11 mouse cellular contexts compared by ENCODE assay signal in the genomic region with DNA sequence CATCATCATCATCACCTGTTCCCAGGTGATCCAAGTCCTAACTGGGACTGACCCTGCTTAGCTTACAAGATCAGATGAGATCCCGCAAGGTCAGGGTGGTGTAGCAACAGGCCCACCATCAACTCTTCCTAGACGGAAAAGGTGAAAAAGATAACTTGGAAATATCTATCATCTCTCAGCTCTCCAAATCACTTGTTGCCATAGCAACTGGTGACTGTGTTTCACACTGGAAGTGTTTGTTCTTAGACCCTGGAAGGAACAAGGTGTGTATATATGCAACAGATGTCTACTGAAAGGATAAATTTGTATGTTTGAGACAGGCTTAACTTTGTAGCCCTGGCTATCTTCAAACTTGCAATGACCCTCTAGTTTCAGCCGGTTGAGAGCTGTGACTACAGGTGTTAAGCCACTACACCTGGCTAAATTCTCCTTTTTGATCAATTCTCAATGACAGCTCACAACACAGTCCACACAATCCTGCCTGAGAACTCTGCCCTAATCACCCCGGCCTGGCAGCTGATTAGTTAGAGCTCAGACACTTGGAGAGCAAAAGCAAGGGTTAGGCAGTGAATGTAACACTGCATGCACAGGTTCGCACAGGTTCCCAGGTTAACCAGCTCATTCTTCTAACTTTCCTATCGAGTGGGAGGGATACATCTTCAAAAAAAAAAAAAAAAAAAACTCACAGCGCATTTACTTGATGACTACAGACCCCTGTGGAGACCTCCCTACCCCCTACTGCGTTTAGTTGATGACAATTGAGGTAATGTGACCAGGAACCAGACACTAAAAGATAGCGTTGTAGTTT. TPM values are rescaled to one million over a fixed set of nuclear protein-coding genes. Genes with fewer than 3 reads are reported as not detected.
DNase-seq lines count a peak whose midpoint lies in the region; ATAC-seq and TF ChIP-seq lines count a peak whose summit lies in the region.
"Had no signal": no experiment of that assay in that cellular context is flagged by ENCODE, and none has a peak within 500 bp of the region (broad histone marks: within the 10 kb centered on the region; RNA-seq: fewer than 3 reads in every experiment).

No protein-coding gene starts in this region.

- no peak for ATAC-seq in kidney, postnatal 0 days (replicated peaks; ENCODE audit: low FRiP score, low read depth)
- no peak for ATAC-seq in kidney, embryonic 14.5 days (ENCODE audit: low FRiP score, low TSS enrichment)
- no peak for ATAC-seq in liver, embryonic 15.5 days (ENCODE audit: insufficient read depth)

- in situ Hi-C loops in ES-E14 (cut with MboI; ENCODE audit: low sequenced_read_pairs in 2 of 2, unreplicated experiment in 2 of 2): no loop called here

- H3K4me1 ChIP-seq in kidney, postnatal 0 days (replicated peaks; ENCODE audit: insufficient read depth, low read length): no peaks in the 10 kb centered on the region
- H3K4me1 ChIP-seq in kidney, embryonic 14.5 days (ENCODE audit: control insufficient read depth, insufficient read depth, low read length): peaks cover 12% of the 10 kb centered on the region; the same call in 1 of the 2 replicates
- H3K4me1 ChIP-seq in ES-E14 (ENCODE audit: control insufficient read depth in 2 of 2, insufficient read depth in 2 of 2, low read length in 2 of 2, poor library complexity in 1 of 2): peaks cover 6 to 29% of the 10 kb centered on the region in 2 experiments; a peak in 3 of 4 replicates
- peaks cover 62% of the 10 kb centered on the region for H3K4me1 ChIP-seq in bone marrow macrophage, adult 2 months (ENCODE audit: control insufficient read depth, insufficient read depth, low read length)
- H3K4me1 ChIP-seq in liver, embryonic 15.5 days (replicated peaks): peaks cover 66% of the 10 kb centered on the region

- WGBS in kidney, postnatal 0 days: 39% methylated on average over 9 of the region's 9 CpGs
- 36% methylated on average over 9 of the region's 9 CpGs for WGBS in kidney, embryonic 14.5 days
- WGBS in liver, embryonic 15.5 days (ENCODE audit: insufficient replicate concordance): 21% methylated on average over 9 of the region's 9 CpGs

- H3K27me3 ChIP-seq in kidney, postnatal 0 days (ENCODE audit: insufficient read depth, low read length): no peaks in the 10 kb centered on the region
- H3K27me3 ChIP-seq in kidney, embryonic 14.5 days (ENCODE audit: control insufficient read depth, insufficient read depth, low read length): no peaks in the 10 kb centered on the region
- no peaks in the 10 kb centered on the region for H3K27me3 ChIP-seq in liver, embryonic 15.5 days

- peak overlapping the region; percentile 42; the same call in 1 of the 2 replicates for H3K27ac ChIP-seq in kidney, postnatal 0 days
- no peak overlapping the region for H3K27ac ChIP-seq in kidney, embryonic 14.5 days (ENCODE audit: low read depth, low read length)
- no peak overlapping the region for H3K27ac ChIP-seq in ES-E14 (ENCODE audit: insufficient read depth, low read depth, low read length, poor library complexity, severe bottlenecking)
- peak overlapping the region; percentile 77 for H3K27ac ChIP-seq in bone marrow macrophage, adult 2 months (ENCODE audit: insufficient read depth, low read depth, low read length)
- peak overlapping the region; percentile 26 for H3K27ac ChIP-seq in liver, embryonic 15.5 days (replicated peaks)
- H3K27ac ChIP-seq: hindbrain, embryonic 14.5 days had no signal

- no peaks in the 10 kb centered on the region for H3K36me3 ChIP-seq in kidney, postnatal 0 days (ENCODE audit: insufficient read depth, low read length)
- no peaks in the 10 kb centered on the region for H3K36me3 ChIP-seq in kidney, embryonic 14.5 days (ENCODE audit: control insufficient read depth, insufficient read depth, low read length)
- H3K36me3 ChIP-seq in ES-E14 (ENCODE audit: control insufficient read depth, insufficient read depth, low read length, poor library complexity, severe bottlenecking): no peaks in the 10 kb centered on the region; the same call in 1 of the 2 replicates
- no peaks in the 10 kb centered on the region for H3K36me3 ChIP-seq in liver, embryonic 15.5 days (replicated peaks)

- TF ChIP-seq POLR2A in bone marrow macrophage, adult 2 months (IDR thresholded peaks at IDR 0.05; ENCODE audit: borderline replicate concordance, low read depth, low read length): no peak

- no peaks in the 10 kb centered on the region for H3K9me3 ChIP-seq in kidney, postnatal 0 days (replicated peaks; ENCODE audit: low read length)
- no peaks in the 10 kb centered on the region for H3K9me3 ChIP-seq in kidney, embryonic 14.5 days (ENCODE audit: control insufficient read depth, low read length)
- no peaks in the 10 kb centered on the region for H3K9me3 ChIP-seq in ES-E14 (ENCODE audit: control insufficient read depth, insufficient read depth, low read depth, low read length)
- H3K9me3 ChIP-seq in liver, embryonic 15.5 days (replicated peaks): no peaks in the 10 kb centered on the region

- no peak overlapping the region for H3K4me2 ChIP-seq in kidney, postnatal 0 days (ENCODE audit: low read length)
- H3K4me2 ChIP-seq in kidney, embryonic 14.5 days (replicated peaks; ENCODE audit: low read depth, low read length): no peak overlapping the region
- peak overlapping the region; percentile 31 for H3K4me2 ChIP-seq in liver, embryonic 15.5 days
- H3K4me2 ChIP-seq: hindbrain, embryonic 14.5 days had no signal

- H3K9ac ChIP-seq in kidney, postnatal 0 days (ENCODE audit: low read depth, low read length): no peak overlapping the region
- H3K9ac ChIP-seq in kidney, embryonic 14.5 days (ENCODE audit: low read depth, low read length): no peak overlapping the region
- H3K9ac ChIP-seq in ES-E14 (ENCODE audit: insufficient read depth, low read depth, low read length, poor library complexity, severe bottlenecking): no peak overlapping the region
- H3K9ac ChIP-seq in liver, embryonic 15.5 days: no peak overlapping the region
- H3K9ac ChIP-seq: hindbrain, embryonic 14.5 days had no signal

- no peak for TF ChIP-seq CTCF in kidney, postnatal 0 days (IDR thresholded peaks at IDR 0.05; ENCODE audit: low read depth)
- no peak for TF ChIP-seq CTCF in bone marrow macrophage, adult 2 months (IDR thresholded peaks at IDR 0.05; ENCODE audit: low read depth, low read length)

- no peak overlapping the region for H3K4me3 ChIP-seq in kidney, postnatal 0 days (replicated peaks; ENCODE audit: low read depth, low read length)
- no peak overlapping the region for H3K4me3 ChIP-seq in kidney, embryonic 14.5 days (ENCODE audit: low read length)
- H3K4me3 ChIP-seq in ES-E14 (ENCODE audit: insufficient read depth in 1 of 2, low read depth in 1 of 2, low read length in 2 of 2, poor library complexity in 1 of 2, severe bottlenecking in 1 of 2): no peak overlapping the region
- peak overlapping the region; percentile 44 for H3K4me3 ChIP-seq in bone marrow macrophage, adult 2 months (ENCODE audit: insufficient read depth, low read length)
- peak overlapping the region; percentile 3; the same call in 1 of the 2 replicates for H3K4me3 ChIP-seq in liver, embryonic 15.5 days (replicated peaks)

- DNase-seq in kidney, postnatal 0 days (ENCODE audit: low spot score): no peak
- no peak for DNase-seq in ES-E14 (ENCODE audit: low read depth, low spot score)
- no peak for DNase-seq in right cerebral cortex, postnatal 14 days
- DNase-seq in right cerebral cortex, adult 18-20 months: no peak
- DNase-seq: adrenal gland, adult 2 months; cerebellum, adult 8-10 months; gastrocnemius, postnatal 10 days had no signal

TF ChIP-seq in ES-E14, 5 proteins besides CTCF, POLR2A, EP300 and RAD21:
- TF ChIP-seq ZNF384 (IDR thresholded peaks at IDR 0.05; ENCODE audit: low read depth, low read length) (peak; percentile 56), HCFC1 (IDR thresholded peaks at IDR 0.05; ENCODE audit: borderline replicate concordance, insufficient read depth, low read length) (no peak), CHD2 (IDR thresholded peaks at IDR 0.05; ENCODE audit: low read depth, low read length) (no peak), MAFK (IDR thresholded peaks at IDR 0.05; ENCODE audit: insufficient read depth, low read depth, low read length) (no peak), ZC3H11A (IDR thresholded peaks at IDR 0.05; ENCODE audit: borderline replicate concordance, low read depth, low read length) (no peak)

RNA-seq across cellular contexts. Expression of gene Bin2, which starts 3.7 kb away (rescaled TPM):
- 0.93 and 0.97 TPM in 2 replicates for polyA plus RNA-seq in kidney, postnatal 0 days (2015; fragmentation: Nextera tagmentation; extraction: Ambion mirVana)
- 2.1 and 2.4 TPM in 2 replicates for polyA plus RNA-seq in kidney, embryonic 14.5 days (2014; fragmentation: Nextera tagmentation; extraction: Ambion mirVana)
- total RNA-seq in ES-E14 (2012; rRNA removed): 7.9 and 12.5 TPM in 2 replicates
- 132 and 135 TPM in 2 replicates for polyA plus RNA-seq in bone marrow macrophage, adult 2 months (2012; ENCODE audit: insufficient read depth, insufficient read length, missing spikeins)
- polyA plus RNA-seq in liver, embryonic 15.5 days (2015; fragmentation: Nextera tagmentation; extraction: Ambion mirVana): 18.2 and 22.2 TPM in 2 replicates

RNA-seq across cellular contexts. Expression of gene Cela1, which starts 22.1 kb away (rescaled TPM):
- polyA plus RNA-seq in kidney, postnatal 0 days (2015; fragmentation: Nextera tagmentation; extraction: Ambion mirVana): 50.5 and 58.6 TPM in 2 replicates
- polyA plus RNA-seq in kidney, embryonic 14.5 days (2014; fragmentation: Nextera tagmentation; extraction: Ambion mirVana): 9.4 and 9.9 TPM in 2 replicates
- total RNA-seq in ES-E14 (2012; rRNA removed): 2.4 and 3.3 TPM in 2 replicates
- polyA plus RNA-seq in bone marrow macrophage, adult 2 months (2012; ENCODE audit: insufficient read depth, insufficient read length, missing spikeins): 4.9 and 5.1 TPM in 2 replicates
- polyA plus RNA-seq in liver, embryonic 15.5 days (2015; fragmentation: Nextera tagmentation; extraction: Ambion mirVana): 17.0 and 22.6 TPM in 2 replicates

RNA-seq across cellular contexts. Expression of gene Smagp, which starts 28.9 kb away (rescaled TPM):
- polyA plus RNA-seq in kidney, postnatal 0 days (2015; fragmentation: Nextera tagmentation; extraction: Ambion mirVana): 83.7 and 92.0 TPM in 2 replicates
- polyA plus RNA-seq in kidney, embryonic 14.5 days (2014; fragmentation: Nextera tagmentation; extraction: Ambion mirVana): 26.4 and 28.4 TPM in 2 replicates
- total RNA-seq in ES-E14 (2012; rRNA removed): 20.0 and 27.3 TPM in 2 replicates
- 94.1 and 103 TPM in 2 replicates for polyA plus RNA-seq in bone marrow macrophage, adult 2 months (2012; ENCODE audit: insufficient read depth, insufficient read length, missing spikeins)
- 9.3 and 10.8 TPM in 2 replicates for polyA plus RNA-seq in liver, embryonic 15.5 days (2015; fragmentation: Nextera tagmentation; extraction: Ambion mirVana)

RNA-seq across cellular contexts. Expression of gene Dazap2, which starts 50.5 kb away (rescaled TPM):
- 327 and 349 TPM in 2 replicates for polyA plus RNA-seq in kidney, postnatal 0 days (2015; fragmentation: Nextera tagmentation; extraction: Ambion mirVana)
- polyA plus RNA-seq in kidney, embryonic 14.5 days (2014; fragmentation: Nextera tagmentation; extraction: Ambion mirVana): 236 and 274 TPM in 2 replicates
- total RNA-seq in ES-E14 (2012; rRNA removed): 13.5 and 27.6 TPM in 2 replicates
- 466 and 503 TPM in 2 replicates for polyA plus RNA-seq in bone marrow macrophage, adult 2 months (2012; ENCODE audit: insufficient read depth, insufficient read length, missing spikeins)
- 145 and 148 TPM in 2 replicates for polyA plus RNA-seq in liver, embryonic 15.5 days (2015; fragmentation: Nextera tagmentation; extraction: Ambion mirVana)

Comparison
In these comparisons a context has a peak if more than half of its experiments do, and no peak if none do; other contexts are left out.
1. H3K27ac ChIP-seq: peak in kidney, postnatal 0 days (single experiment), bone marrow macrophage, adult 2 months (single experiment) and liver, embryonic 15.5 days (single experiment); none in kidney, embryonic 14.5 days (single experiment) and ES-E14 (single experiment).
2. H3K4me3 ChIP-seq: peak in bone marrow macrophage, adult 2 months (single experiment) and liver, embryonic 15.5 days (single experiment); none in kidney, postnatal 0 days (single experiment), kidney, embryonic 14.5 days (single experiment) and ES-E14 (0 of 2).